Mouse (Mus musculus) ovary, postnatal 14 days (tissue): ENCODE measurements at regions not wholly inside any gene's neighbourhood (a gene's known extent, or its start where the extent isn't known, plus 50 kb on each side); places are given as distances from the start of the nearest gene placed in this dataset.

ENCODE experiments used
- DNase-seq: peaks from one replicate; pipeline ENCODE4 v3.0.0; 2022; ENCODE audit warnings: low spot score

DNA sequence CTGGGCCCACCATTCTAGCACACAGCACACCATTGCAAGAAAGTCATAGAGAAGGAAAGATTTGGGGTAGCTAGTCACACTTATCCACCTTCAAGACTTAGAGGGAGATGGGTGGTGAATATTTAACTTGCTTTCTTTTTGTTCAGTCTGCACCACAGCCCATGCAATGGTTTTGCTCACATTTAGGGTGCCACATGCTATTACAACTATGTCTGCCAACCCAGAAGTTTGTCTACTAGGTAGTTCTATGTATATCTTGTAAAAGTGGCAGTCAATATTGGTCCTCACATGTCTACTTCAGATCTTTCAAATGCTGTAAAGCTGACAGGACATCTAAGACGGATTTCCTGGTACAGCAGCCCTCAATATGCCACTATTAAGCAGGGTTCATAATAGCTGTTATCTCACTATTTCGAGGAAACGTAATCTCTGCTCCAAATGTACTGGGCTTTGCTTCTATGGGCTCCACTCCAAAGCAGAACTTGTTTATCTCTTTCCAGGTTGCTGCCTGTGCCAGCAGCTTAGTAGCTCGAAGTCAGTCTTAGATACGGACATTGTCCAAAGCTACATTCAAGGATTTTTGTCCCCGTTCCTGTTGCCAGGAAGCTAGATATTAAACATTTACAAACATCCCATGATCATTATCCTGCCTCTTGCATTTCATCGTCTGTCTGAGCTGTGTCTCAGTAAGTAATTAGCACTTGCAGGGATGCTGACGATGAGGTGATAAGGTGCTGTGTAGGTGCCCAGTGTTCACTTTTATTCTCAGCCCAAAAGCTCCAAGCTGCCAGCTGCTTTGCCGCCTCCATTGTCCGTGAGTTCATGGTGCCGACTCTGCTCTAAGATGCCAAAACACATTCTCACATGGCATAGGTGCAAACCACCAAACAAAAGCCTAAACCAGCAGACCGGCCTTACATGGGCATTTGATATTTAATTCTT, 327.8 kb upstream of the Robo2 start:
- no peak for DNase-seq

DNA sequence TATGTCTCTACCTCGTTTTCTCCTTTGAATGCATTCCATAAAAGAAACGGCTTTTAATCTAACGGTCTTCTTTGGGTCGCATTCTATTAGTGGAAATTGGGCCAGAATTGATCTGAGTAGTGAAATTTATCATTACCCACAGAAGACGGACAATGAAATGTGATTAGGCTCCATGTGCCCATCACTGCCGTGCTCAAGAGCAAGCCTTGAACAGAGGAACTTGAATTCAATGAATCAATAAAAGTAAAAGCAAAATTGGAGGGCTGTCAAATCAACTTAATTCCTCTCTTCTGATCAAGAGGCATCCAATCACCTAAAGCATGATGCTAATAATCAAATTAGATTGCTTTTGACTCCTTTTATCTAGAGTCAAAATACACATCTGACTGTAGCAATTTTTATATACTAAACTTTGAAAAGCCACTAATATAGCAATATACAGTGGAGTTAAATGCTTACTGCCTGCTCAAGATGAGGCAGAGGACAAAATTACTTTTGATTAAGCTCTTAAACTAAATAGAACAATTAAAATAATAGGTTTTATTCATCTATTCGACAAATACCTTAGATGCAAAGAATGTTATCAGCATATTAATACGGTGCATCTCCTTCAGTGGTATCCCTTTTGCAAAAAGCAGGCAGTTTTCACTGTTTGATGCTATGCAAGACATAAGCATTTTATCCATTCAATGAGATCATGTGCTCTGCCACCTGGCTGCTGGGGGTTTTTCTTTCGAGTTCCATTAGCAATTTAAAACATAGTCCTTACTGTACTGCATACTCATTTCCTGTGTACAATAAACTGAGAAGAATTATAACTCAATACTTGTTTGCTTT, 321.5 kb upstream of the Robo2 start:
- no peak for DNase-seq

DNA sequence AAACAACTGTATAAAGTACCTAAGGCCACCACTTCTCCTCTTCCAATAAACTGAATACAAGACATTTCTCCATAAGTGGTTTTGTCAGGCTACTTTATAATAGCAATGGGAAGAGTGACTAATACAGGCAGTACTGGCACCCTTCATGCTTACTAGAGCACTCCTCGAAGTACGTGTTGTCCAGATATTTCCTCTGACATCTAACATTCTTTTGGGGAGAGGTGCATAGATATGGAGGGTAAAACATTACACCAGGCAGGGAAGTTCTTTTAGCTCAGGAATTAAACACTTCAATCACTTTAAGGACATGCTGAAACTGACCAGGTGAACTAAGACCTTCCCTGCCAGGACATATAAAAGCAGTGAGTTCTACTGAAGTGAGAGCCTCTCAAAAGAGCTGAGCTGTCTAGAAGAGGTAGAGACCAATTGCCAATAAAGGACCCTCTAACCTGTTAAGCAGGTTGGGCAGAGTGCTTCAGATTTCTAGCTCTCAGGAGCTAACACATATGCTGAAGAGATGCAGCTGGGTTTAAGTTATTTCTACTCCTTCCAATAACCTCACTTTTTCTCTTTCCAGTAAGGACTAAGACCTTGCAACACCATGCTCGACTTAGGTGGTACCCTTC, 318.7 kb upstream of the Robo2 start:
- no peak for DNase-seq

DNA sequence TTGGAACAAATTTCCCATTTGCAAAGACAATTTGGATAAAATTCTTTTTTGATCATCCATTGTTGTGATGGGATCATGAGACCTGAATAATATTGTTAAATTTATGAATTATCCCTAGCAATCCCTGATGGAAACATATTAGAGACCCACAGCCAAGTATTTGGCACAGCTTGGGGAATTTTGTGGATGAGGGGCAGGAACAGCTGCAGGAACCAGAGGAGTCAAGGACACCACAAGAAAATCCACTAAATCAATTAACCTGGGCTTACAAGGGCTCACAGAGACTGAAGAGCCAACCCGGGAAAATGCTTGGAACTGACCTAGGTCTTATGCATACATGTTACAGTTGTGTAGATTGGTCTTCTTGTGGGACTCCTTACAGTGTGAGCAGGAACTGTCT, 311.6 kb upstream of the Robo2 start:
- no peak for DNase-seq

DNA sequence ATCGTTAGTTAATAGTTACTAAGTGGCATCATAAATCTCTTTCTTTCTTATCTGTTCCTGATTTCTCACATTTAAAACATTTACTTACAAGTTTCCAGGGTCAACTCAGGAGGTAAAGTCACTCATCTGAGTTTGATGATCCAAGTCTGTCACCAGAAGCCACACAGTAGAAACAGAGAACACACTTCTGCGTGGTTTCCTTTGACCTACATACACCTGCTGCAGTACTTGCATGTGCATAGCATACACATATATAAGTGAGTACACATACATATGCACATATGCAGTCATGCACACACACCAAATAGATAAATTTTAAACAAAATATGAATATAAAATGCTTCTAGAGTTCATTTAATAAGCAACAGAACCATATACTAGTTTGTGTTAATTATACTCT, 306.5 kb upstream of the Robo2 start:
- DNase-seq: no peak

DNA sequence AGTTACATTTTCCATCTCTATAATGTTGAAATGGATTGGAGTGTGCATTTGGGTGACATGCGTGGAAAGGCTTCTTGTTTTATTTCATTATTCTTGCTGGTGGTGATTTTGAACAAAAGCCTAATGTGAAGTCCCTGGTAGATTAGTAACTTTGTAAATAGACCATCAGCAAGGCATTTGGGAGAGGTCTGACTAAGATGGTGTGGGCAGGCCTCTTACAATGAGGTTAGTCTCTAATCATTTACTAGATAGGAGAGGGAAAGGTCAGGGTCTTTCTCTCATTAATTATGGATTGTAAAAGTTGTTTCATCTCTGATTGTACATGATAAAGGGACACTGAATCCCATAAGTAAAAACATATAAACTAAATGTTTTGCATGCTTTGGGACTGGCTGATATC, 306.0 kb upstream of the Robo2 start:
- no peak for DNase-seq

DNA sequence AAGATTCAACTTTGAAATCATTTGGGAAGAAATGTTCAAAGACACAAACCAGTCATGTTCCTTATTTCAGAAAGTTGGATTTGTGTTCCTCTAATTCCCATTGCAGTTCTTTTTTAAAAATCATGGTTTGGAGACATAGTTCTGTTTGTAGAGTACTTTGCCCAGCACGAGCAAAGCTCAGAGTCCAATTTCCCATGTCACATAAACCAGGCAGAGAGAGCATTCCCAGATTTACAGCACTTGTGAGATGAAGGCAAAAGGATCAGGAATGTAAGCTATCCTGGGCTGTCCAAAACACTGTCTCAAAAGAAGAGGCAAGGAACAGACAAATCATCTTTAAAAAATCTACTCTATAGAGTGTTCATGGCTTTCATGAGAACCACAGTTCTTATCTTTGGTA, 303.3 kb upstream of the Robo2 start:
- DNase-seq: no peak

DNA sequence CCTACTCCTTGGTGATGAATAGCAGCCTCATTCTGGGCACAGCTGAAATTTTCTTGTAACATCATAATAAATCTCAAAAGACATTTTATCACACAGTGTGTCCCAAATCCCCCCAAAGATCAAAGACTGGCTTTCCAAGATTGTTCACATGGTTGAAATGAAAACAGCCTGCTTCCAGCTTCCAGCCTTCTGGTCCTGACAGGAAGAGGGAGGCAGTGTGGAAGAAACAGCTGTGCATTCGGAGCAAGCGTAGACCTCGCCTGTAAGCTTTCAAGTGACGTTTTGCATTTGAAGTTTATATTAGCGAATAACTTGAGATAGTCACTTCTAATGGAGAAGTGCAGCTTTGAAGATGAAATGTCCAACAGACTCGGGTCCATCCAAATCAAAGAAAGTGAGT, 300.9 kb upstream of the Robo2 start:
- DNase-seq: no peak

DNA sequence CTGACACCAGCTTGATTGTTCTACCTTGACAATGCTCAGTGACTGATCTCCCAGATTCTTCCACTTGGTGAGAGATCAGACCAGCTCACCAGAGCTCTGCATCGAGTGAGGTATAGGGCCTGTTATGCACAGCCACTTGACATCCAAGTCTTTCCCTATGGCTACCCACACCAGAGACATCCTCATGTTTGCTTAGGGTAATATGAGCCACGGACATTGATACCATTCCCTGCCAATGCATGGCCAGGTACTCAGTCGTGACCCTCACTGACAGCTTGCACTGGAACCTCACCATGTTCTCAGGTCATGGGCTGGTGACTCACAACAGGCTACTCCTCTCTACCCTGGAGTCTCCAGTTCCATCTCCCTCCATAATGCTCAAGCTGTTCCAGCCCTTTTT, 290.4 kb upstream of the Robo2 start:
- DNase-seq: no peak

DNA sequence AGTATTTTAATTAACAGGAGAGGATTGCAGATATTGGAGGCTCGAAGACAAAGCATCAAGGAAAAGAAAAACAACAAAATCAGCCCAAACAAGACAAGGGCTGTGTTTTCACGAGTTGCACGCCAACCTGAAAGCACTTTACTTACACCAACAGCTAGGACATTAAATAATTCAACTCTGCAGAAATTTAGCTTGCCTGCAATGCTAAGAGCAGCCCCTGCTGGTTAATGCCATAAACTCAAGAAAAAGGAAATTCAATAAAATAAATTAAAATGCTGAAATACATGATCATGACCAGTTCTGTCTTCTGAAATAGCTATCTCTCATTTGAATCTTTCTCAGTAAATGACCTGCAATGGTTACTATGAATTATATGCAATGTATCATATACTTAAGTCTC, 271.7 kb upstream of the Robo2 start:
- no peak for DNase-seq

DNA sequence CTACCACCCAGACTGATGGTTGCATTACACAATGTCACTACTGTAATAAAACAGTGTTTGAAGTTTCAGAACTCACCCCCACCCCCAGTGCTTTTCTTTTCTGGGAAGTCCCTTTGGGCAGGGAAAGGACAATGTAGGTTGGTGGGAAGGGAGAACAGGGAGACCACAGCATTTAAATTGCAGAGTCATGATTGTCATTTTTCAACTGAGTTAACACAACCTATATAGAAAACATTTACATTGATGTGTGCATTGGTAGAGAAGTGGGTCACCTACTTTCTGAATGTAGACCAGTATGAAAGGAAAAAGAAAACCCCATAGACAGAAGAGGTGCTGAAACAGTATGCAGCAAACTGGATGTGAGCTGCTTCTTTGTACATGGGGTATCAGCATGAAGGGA, 264.0 kb upstream of the Robo2 start:
- no peak for DNase-seq

DNA sequence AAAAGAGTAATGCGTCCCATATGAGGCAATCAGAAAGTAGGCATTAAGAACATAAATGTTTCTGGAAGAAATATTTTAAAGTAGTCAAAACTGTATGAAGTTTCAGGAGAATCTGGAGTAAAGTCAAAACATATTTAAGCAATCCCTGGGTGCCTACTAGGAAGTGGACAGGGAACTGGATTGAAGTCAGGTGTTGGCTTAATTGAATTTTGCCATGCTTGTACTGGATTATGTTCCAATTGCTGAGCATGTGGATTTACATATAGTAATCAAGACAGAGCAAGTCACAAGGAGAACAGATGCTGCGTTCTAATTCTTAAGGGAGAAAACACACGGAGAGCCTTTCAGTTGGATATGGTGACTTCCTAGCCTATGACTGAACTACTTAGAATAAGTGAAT, 259.8 kb upstream of the Robo2 start:
- no peak for DNase-seq

DNA sequence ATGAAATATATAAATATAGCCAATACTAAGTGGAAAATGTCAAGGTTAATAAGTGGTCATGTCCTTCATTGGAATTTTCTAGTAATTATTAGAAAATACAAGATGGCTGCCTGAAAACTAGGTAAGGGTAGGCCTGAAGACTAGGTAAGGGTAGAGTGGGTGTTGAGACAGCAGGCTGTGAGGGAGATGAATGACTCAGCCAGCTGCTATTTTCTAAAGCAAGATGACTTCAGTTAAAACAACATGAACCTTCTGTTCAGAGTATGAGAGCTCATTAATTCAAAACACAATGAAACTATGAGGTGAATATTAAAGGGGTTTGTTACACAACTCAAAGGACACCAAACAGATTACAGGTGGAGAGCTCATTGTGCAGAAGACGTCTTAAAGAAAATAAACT, 252.7 kb upstream of the Robo2 start:
- no peak for DNase-seq

DNA sequence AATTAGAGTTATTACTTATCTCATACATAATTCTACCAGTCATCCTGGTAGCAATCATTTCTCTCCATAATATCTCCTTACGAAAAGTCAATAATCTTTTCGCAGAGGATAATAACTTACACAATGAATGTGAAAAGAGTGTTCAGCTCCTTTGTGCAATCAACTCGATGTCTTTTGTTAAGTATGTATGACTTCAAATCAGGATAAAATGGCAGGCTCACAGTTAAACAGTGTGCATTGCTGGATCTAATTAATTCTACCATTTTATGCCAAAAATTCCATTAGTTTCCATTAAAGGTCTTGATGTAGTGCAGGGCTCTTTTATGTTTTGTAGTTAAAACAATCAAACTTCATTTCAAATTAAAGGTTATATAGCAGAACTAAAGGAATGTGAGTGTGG, 239.6 kb upstream of the Robo2 start:
- no peak for DNase-seq

DNA sequence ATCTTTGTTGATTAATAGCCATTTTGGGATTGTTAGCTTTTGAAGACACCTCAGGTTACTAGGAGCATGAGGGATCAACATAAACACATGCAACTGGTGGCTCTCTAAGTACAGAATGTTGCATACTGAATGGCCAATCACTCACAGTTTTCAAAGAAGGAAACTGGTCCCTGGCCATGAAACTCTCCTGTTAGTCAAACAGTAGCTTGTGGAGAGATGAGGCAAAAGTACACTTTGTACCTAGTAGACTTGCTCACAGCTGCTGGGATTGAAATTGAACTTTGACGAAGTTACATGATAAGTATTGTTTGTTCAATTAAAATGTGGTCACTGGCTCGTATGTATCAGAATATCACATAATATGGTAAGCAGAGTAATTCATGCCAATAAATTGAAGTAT, 237.6 kb upstream of the Robo2 start:
- DNase-seq: no peak

DNA sequence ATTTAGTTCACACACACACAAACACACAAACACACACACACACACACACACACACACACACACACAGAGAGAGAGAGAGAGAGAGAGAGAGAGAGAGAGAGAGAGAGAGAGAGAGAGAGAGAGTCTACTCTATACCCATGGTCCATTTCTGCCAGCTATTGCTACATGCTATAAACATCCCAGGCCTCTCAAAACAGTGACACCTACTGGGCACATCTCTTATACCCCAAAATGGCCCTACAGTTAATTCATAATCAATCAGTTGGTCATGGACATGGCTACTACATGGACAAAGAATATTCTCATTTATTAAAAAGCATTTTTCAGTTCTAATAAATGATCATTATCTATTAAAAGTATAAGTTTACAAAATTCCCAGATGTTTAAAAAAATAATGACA, 236.8 kb upstream of the Robo2 start:
- no peak for DNase-seq

DNA sequence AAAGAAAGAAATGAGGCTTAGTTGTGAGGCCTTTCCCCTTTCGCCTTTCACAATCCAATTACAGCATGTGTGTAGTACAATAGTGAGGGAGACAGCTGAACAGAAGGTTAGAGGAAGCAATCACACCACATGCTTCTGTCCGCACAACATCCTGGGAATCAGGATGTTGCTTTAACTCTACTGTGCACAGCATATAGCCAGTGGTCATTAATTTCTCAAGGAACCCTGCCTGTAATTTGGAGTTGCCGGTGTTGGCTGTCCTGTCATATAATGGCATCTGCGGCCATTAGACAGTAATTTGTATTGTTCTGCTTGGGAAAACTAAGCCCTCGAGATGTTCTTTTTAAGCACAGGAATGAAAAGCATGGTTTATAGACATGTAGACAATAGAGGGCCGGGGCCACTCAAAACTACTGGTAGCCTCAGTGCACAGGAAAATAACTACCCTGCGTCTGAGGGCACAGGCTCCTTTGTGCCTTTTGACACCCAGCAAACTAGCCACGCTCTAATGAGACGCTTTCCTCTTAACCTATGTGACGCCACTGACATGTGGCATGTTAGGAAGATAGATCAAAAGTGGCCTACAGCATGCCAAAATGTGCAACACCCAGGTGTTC, 233.2 kb upstream of the Robo2 start:
- DNase-seq: no peak

DNA sequence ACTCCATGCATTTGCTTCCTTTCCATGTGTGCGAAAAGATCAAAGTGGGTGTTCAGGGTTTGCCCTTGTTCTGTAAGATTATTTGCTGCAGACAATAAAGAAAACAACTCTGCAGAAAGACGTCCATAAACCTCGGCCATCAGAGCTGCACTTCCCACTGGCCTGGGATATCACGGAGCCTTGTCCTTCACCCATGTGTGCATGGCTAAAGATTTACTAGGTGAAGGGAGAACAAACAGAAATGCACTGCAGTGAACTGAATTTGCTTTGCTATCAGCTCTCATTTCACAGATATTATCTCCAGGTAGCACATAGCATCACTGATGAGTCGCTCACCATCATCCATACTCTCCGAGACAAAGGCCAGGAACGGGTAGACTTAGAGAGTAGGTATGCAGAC, 228.2 kb upstream of the Robo2 start:
- DNase-seq: no peak

DNA sequence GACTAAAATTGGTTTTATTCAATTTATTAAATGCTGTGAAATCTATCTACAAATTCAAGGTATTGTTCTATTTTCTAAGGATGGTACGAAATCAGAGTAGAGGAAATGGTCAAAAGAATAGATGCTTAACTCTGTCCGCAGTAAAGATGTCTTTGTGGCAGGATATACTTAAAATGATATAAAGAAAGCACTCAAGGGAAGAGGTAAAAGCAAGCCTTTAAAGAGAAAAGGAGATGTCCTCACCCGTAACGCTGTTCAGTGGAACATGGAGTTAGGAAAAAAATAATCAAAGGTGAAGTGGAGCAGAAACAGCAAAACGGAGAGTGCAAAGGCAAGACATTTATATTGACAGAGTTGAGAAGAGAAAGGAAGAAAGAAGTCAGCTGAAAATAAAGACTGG, 226.0 kb upstream of the Robo2 start:
- no peak for DNase-seq

DNA sequence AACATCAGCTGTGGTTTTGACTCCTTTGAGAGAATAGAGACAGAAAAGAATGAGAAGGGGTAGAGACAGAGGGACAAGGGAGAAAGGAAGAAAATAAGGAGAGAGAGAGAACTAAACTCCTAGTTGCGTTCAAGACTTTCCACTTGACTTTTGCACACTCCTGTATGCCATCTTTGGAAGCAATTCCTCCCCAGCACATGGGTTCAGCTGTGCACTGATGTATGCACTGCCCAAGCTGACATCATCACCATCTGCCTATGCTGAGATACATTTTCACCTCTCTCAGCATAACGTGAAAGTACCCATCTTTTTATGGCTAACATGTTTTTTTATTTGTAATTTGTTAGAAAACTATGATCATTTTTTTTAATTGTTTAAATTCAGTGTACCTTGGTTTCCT, 214.2 kb upstream of the Robo2 start:
- no peak for DNase-seq

DNA sequence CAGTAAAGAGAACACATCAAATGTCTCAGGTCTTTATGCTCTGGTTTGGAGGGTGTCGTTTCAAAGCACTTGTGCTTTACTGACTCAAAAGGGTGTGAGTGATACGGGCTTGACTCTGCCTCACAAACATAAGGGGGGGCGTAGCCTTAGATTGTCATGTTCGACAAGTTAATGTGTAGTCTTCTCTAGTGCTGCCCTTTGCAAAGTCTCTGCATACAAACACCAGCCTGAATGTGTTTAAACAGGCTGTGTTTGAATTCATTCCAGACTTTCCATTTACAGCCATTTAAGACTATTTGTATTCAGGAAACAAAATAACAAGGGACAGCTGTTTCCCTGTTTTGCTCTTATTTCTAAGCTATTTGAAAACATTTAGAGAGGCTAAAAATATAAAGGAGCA, 200.4 kb upstream of the Robo2 start:
- DNase-seq: no peak

DNA sequence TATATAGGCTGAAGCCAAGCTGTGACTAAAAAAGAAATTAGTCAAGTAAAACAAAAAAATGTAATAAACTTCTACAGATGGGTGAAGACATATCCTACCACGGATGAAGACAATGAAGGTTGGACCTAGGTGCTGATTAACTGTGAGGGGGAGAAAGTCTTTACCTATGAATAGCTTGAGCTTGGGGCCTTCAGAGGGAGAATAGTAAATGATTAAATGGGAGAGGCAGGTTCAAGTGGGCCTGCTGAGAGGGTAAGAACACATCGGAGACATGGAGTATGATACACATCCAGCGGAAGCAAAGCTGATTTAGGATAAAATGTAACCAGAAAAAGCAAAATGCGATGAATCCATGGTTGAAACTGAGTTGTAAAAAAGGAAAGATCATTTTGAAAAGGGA, 197.9 kb upstream of the Robo2 start:
- no peak for DNase-seq

DNA sequence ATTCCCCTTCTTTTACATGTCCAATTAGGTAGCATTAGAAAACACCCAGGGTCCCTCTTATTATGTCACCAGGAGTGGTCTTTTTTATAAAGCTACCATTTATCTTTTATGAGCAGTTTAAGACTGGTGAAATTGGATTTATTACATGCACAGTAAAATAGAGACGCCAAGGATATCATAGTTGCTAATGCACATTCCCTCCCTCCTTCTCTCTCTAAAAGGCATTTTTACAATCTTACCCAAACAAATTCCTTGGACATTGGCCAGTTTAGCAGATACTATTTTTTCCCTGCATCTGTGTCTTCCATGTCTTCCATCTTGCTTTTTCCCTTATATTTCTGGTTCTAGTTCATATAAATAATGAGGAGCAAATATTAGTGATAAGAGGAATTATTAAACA, 186.7 kb upstream of the Robo2 start:
- DNase-seq: no peak
